Mouse (Mus musculus): ENCODE measurements around the gene Vamp5.

GRCm38 (mm10) chr6:72420901-72421300 is 40.6 kb upstream of the Vamp5 start:
- no peak for TF ChIP-seq CTCF (IDR thresholded peaks at IDR 0.05; ENCODE audit: low read depth, low read length)
- TF ChIP-seq TAL1 (conservative IDR thresholded peaks at IDR 0.05; ENCODE audit: low read depth, low read length), result no peak
- TF ChIP-seq GATA1 (IDR thresholded peaks at IDR 0.05; ENCODE audit: borderline replicate concordance, low read length), result no peak
- TF ChIP-seq GATA2 (IDR thresholded peaks at IDR 0.05; ENCODE audit: borderline replicate concordance, low read depth, low read length), result no peak

Measured in G1E (cell line).